Mouse (Mus musculus) small intestine, adult 2 months (tissue): ENCODE data around the gene Mff. TPM values are rescaled to one million over a fixed set of nuclear protein-coding genes. Genes with fewer than 3 reads are reported as not detected.

Experiments used
- H3K27ac ChIP-seq: fragments of 200-500 bp; 2 replicates; pipeline ENCODE4 v1.5.1; 2012; ENCODE audit warnings: low read depth, low read length, control low read depth, inconsistent platforms; ENCODE audit not compliant: insufficient read depth
- H3K27me3 ChIP-seq: fragments of 200-500 bp; 2 replicates; pipeline ENCODE4 v1.6.1; 2012; ENCODE audit warnings: mild to moderate bottlenecking, moderate library complexity, low read length, inconsistent platforms; ENCODE audit not compliant: control insufficient read depth, insufficient read depth
- H3K36me3 ChIP-seq: fragments of 200-500 bp; 2 replicates; pipeline ENCODE4 v1.6.1; 2012; ENCODE audit warnings: mild to moderate bottlenecking, low read length, control low read depth, inconsistent platforms; ENCODE audit not compliant: control insufficient read depth, insufficient read depth
- H3K4me1 ChIP-seq: fragments of 200-500 bp; 2 replicates; pipeline ENCODE4 v1.6.1; 2012; ENCODE audit warnings: low read length, inconsistent platforms, mixed read lengths; ENCODE audit not compliant: control insufficient read depth, insufficient read depth, insufficient read length
- H3K4me3 ChIP-seq: fragments of 200-500 bp; 2 replicates; pipeline ENCODE4 v1.5.1; 2012; ENCODE audit warnings: low read depth, mild to moderate bottlenecking, control low read depth, inconsistent platforms, low read length, moderate library complexity
- CTCF ChIP-seq: fragments of 200-500 bp; IDR thresholded peaks from 2 replicates; pipeline ENCODE4 v1.5.1; 2012; ENCODE audit warnings: low read depth, mild to moderate bottlenecking, control low read depth, inconsistent platforms, low read length, moderate library complexity, mixed read lengths; ENCODE audit not compliant: insufficient replicate concordance, insufficient read length; ENCODE audit errors: extremely low read depth
- POLR2A ChIP-seq: fragments of 200-500 bp; IDR thresholded peaks from 2 replicates; pipeline ENCODE4 v1.6.1; 2012; ENCODE audit warnings: low read depth, mild to moderate bottlenecking, control low read depth, inconsistent platforms, low read length, moderate library complexity
- WGBS: fragments of 180-500 bp; shearing (Covaris S2); methylation state at CpG from one replicate; pipeline ENCODE4 v1.1.7; 2018; 5-methylcytosine and 5-hydroxymethylcytosine counted together
- polyA plus RNA-seq: library from polyadenylated mRNA; depleted of rRNA; stranded (reverse); fragments of >200 nt; gene quantifications from 2 replicates; pipeline ENCODE4 v1.2.3, GENCODE M21; 2012

The Mff gene
- polyA plus RNA-seq, 1 experiment: 31.7 TPM

GRCm38 (mm10) chr1:82785546-82785945 is 60.9 kb downstream of the Mff start:
- H3K27ac ChIP-seq: peak overlapping the region; percentile 70
- WGBS: 32% methylated on average over 6 of the region's 6 CpGs

GRCm38 (mm10) chr1:82787414-82787813 is 62.7 kb downstream of the Mff start:
- H3K4me3 ChIP-seq: no peak overlapping the region
- no peaks in the 10 kb centered on the region for H3K27me3 ChIP-seq
- TF ChIP-seq POLR2A (no peak), CTCF (peak; percentile 59; the same call in 1 of the 2 replicates)
- H3K36me3 ChIP-seq: no peaks in the 10 kb centered on the region
- peaks cover 14% of the 10 kb centered on the region for H3K4me1 ChIP-seq
- 0% methylated on average over 2 of the region's 2 CpGs for WGBS
- no peak overlapping the region for H3K27ac ChIP-seq

More at GRCm38 (mm10) chr1:82785546-82785945, 60.9 kb downstream of the Mff start:
- Histone ChIP-seq H3K36me3 (no peaks in the 10 kb centered on the region), H3K4me3 (no peak overlapping the region), H3K4me1 (peaks cover 18% of the 10 kb centered on the region), H3K27me3 (no peaks in the 10 kb centered on the region)
- TF ChIP-seq POLR2A (no peak), CTCF (no peak)

- peaks cover 9% of the 10 kb centered on the region for H3K4me1 ChIP-seq
- H3K36me3 ChIP-seq: no peaks in the 10 kb centered on the region
- TF ChIP-seq CTCF: no peak
- TF ChIP-seq POLR2A: no peak
- no peak overlapping the region for H3K4me3 ChIP-seq
- 69% methylated on average over 7 of the region's 7 CpGs for whole genome bisulfite sequencing
- no peaks in the 10 kb centered on the region for H3K27me3 ChIP-seq
- H3K27ac ChIP-seq: no peak overlapping the region
These were observed 63.4 kb downstream of the Mff start for GRCm38 (mm10) chr1:82788070-82788469.

GRCm38 (mm10) chr1:82791105-82791504 is 66.4 kb downstream of the Mff start:
- TF ChIP-seq CTCF (no peak), POLR2A (no peak)
- Histone ChIP-seq H3K4me3 (no peak overlapping the region), H3K36me3 (no peaks in the 10 kb centered on the region), H3K27ac (no peak overlapping the region), H3K27me3 (no peaks in the 10 kb centered on the region), H3K4me1 (peaks cover 2% of the 10 kb centered on the region; the same call in 1 of the 2 replicates)
- 91% methylated on average over 11 of the region's 11 CpGs for WGBS

GRCm38 (mm10) chr1:82792238-82792637 is 67.5 kb downstream of the Mff start:
- no peak overlapping the region for H3K27ac ChIP-seq
- TF ChIP-seq CTCF (no peak), POLR2A (no peak)
- WGBS: 94% methylated on average over 6 of the region's 6 CpGs

GRCm38 (mm10) chr1:82793110-82793509 is 68.4 kb downstream of the Mff start:
- no peak overlapping the region for H3K4me3 ChIP-seq
- no peak for TF ChIP-seq CTCF
- TF ChIP-seq POLR2A: no peak
- H3K27ac ChIP-seq: no peak overlapping the region
- no peaks in the 10 kb centered on the region for H3K27me3 ChIP-seq
- 0 out of 2 replicates have a peak, but pooled peaks cover 2% of the 10 kb centered on the region for H3K4me1 ChIP-seq
- WGBS: 88% methylated on average over 3 of the region's 3 CpGs
- no peaks in the 10 kb centered on the region for H3K36me3 ChIP-seq

More at GRCm38 (mm10) chr1:82792238-82792637, 67.5 kb downstream of the Mff start:
- H3K36me3 ChIP-seq: no peaks in the 10 kb centered on the region
- 0 out of 2 replicates have a peak, but pooled peaks cover 2% of the 10 kb centered on the region for H3K4me1 ChIP-seq
- no peaks in the 10 kb centered on the region for H3K27me3 ChIP-seq
- no peak overlapping the region for H3K4me3 ChIP-seq

- H3K4me1 ChIP-seq: 0 out of 2 replicates have a peak, but pooled peaks cover 2% of the 10 kb centered on the region
- TF ChIP-seq CTCF (no peak), POLR2A (no peak)
- 91% methylated on average over 4 of the region's 4 CpGs for WGBS
These were observed 69.3 kb downstream of the Mff start for GRCm38 (mm10) chr1:82793986-82794385.

More at GRCm38 (mm10) chr1:82793986-82794385, 69.3 kb downstream of the Mff start:
- Histone ChIP-seq H3K27me3 (no peaks in the 10 kb centered on the region), H3K4me3 (no peak overlapping the region), H3K36me3 (no peaks in the 10 kb centered on the region), H3K27ac (no peak overlapping the region)
